In the genomic region with DNA sequence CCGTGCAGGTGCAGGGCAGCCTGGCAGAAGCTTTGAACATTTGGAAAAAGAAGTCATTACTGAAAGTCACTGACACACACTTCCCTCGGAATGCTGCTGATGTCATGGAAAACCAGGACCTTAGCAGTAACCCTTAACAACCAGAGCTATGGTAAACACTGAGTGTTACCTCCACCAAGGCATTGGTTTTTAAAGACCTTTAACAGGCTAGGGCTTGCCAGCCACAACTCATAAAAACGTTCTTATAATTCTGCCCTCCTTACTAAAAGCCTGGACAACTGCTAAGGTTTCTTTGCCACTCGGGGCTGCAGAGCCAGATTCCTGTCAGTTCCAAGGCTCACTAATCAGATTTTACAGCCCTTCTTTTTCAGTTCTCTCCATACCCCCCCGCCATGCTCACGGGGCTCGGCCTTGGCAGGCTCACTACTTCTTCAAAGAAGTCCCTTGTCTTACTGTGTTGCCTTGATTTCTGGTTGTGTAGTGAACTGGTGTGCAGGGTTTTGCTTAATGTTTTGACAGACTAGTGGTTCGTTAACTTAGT, we compare ENCODE assay signal across 8 mouse cellular contexts.
A peak's percentile ranks its signal among the peaks of the same experiment; 100 is the strongest.
DNase-seq lines count a peak whose midpoint lies in the region; ATAC-seq and TF ChIP-seq lines count a peak whose summit lies in the region.

No protein-coding gene starts in this region.

- H3K27ac ChIP-seq in hindbrain, embryonic 13.5 days: peak overlapping the region; percentile 60
- peak overlapping the region; percentile 80 for H3K27ac ChIP-seq in limb, embryonic 10.5 days
- H3K27ac ChIP-seq in thymus, adult 2 months (ENCODE audit: control insufficient read depth, insufficient read depth, low read length): no peak overlapping the region

- no peak overlapping the region for H3K9ac ChIP-seq in hindbrain, embryonic 13.5 days

- H3K4me1 ChIP-seq in hindbrain, embryonic 13.5 days (replicated peaks): peaks cover 41% of the 10 kb centered on the region
- H3K4me1 ChIP-seq in limb, embryonic 10.5 days: peaks cover 53% of the 10 kb centered on the region
- H3K4me1 ChIP-seq in thymus, adult 2 months (replicated peaks; ENCODE audit: control insufficient read depth, insufficient read depth, low read length): peaks cover 12% of the 10 kb centered on the region

- no peak for TF ChIP-seq POLR2A in thymus, adult 2 months (IDR thresholded peaks at IDR 0.05; ENCODE audit: control insufficient read depth, extremely low read depth, insufficient read depth, low read length, poor library complexity)

- peak; percentile 62 for DNase-seq in left cerebral cortex, postnatal 4 days
- no peak for DNase-seq in left cerebral cortex, postnatal 10 days (ENCODE audit: extremely low spot score in 1 of 2, low spot score in 2 of 2)
- DNase-seq in embryo, embryonic 11 days: peak; percentile 68
- DNase-seq in limb, embryonic 10.5 days (ENCODE audit: low spot score): peak; percentile 53
- peak; percentile 49 for DNase-seq in retina, embryonic 14.5 days (ENCODE audit: low spot score)
- no peak for DNase-seq in spleen, postnatal 14 days (ENCODE audit: low spot score in 2 of 2)
- no peak for DNase-seq in thymus, adult 2 months

- H3K27me3 ChIP-seq in hindbrain, embryonic 13.5 days: no peaks in the 10 kb centered on the region
- no peaks in the 10 kb centered on the region for H3K27me3 ChIP-seq in limb, embryonic 10.5 days (ENCODE audit: low read depth, poor library complexity, severe bottlenecking)
- H3K27me3 ChIP-seq in thymus, adult 2 months (ENCODE audit: control insufficient read depth, insufficient read depth, low read length): no peaks in the 10 kb centered on the region

- H3K36me3 ChIP-seq in hindbrain, embryonic 13.5 days: no peaks in the 10 kb centered on the region
- H3K36me3 ChIP-seq in limb, embryonic 10.5 days: no peaks in the 10 kb centered on the region
- H3K36me3 ChIP-seq in thymus, adult 2 months (ENCODE audit: control insufficient read depth, insufficient read depth, low read length): no peaks in the 10 kb centered on the region

- WGBS in hindbrain, embryonic 13.5 days: 40% methylated on average over 8 of the region's 8 CpGs
- 17% methylated on average over 8 of the region's 8 CpGs for WGBS in limb, embryonic 10.5 days
- 91% methylated on average over 8 of the region's 8 CpGs for WGBS in thymus, adult 2 months

- no peak for ATAC-seq in hindbrain, embryonic 13.5 days (ENCODE audit: low FRiP score)

- H3K4me3 ChIP-seq in hindbrain, embryonic 13.5 days: no peak overlapping the region
- no peak overlapping the region for H3K4me3 ChIP-seq in limb, embryonic 10.5 days
- no peak overlapping the region for H3K4me3 ChIP-seq in thymus, adult 2 months (ENCODE audit: control insufficient read depth, insufficient read depth, low read length)

- intact Hi-C loops in left cerebral cortex, postnatal 4 days (cut with DNase I): no loop called here
- intact Hi-C loops in left cerebral cortex, postnatal 10 days (cut with DNase I): no loop called here

- H3K9me3 ChIP-seq in hindbrain, embryonic 13.5 days: no peaks in the 10 kb centered on the region
- no peaks in the 10 kb centered on the region for H3K9me3 ChIP-seq in limb, embryonic 10.5 days (replicated peaks)

- no peak for TF ChIP-seq CTCF in thymus, adult 2 months (IDR thresholded peaks at IDR 0.05; ENCODE audit: borderline replicate concordance, control insufficient read depth, extremely low read depth, insufficient read depth, low read length, poor library complexity)

- H3K4me2 ChIP-seq in hindbrain, embryonic 13.5 days: no peak overlapping the region

Comparison
In these comparisons a context has a peak if more than half of its experiments do, and no peak if none do; other contexts are left out.
1. DNase-seq: peak in left cerebral cortex, postnatal 4 days (single experiment), embryo, embryonic 11 days (single experiment), limb, embryonic 10.5 days (single experiment) and retina, embryonic 14.5 days (single experiment); none in left cerebral cortex, postnatal 10 days (0 of 2), spleen, postnatal 14 days (0 of 2) and thymus, adult 2 months (single experiment).